Mouse (Mus musculus): ENCODE results near the gene Eif3l. TPM values are rescaled to one million over a fixed set of nuclear protein-coding genes. Genes with fewer than 3 reads are reported as not detected.

The Eif3l gene
- polyA plus RNA-seq, 1 experiment from 2014 or later = 198 TPM

- H3K4me3 ChIP-seq = no peak overlapping the region
- no peak overlapping the region for H3K27ac ChIP-seq (replicated peaks)
- 82% methylated on average over 9 of the region's 9 CpGs for WGBS
- no peaks in the 10 kb centered on the region for H3K27me3 ChIP-seq
- H3K9me3 ChIP-seq = no peaks in the 10 kb centered on the region
- no peaks in the 10 kb centered on the region for H3K4me1 ChIP-seq
- H3K36me3 ChIP-seq = peaks cover 60% of the 10 kb centered on the region
- no peak overlapping the region for H3K9ac ChIP-seq (replicated peaks)
- ATAC-seq (ENCODE audit: low FRiP score, low read depth) = no peak
- no peak overlapping the region for H3K4me2 ChIP-seq (replicated peaks)
These were observed 44.5 kb downstream of the Eif3l start for GRCm38 (mm10) chr15:79119491-79119890.

GRCm38 (mm10) chr15:79122119-79122518 lies 47.1 kb downstream of the Eif3l start:
- H3K36me3 ChIP-seq = peaks cover 61% of the 10 kb centered on the region

GRCm38 (mm10) chr15:79122546-79122945 lies 47.6 kb downstream of the Eif3l start:
- Histone ChIP-seq H3K27me3 (no peaks in the 10 kb centered on the region), H3K4me3 (no peak overlapping the region), H3K9ac (replicated peaks) (no peak overlapping the region), H3K9me3 (no peaks in the 10 kb centered on the region), H3K4me1 (no peaks in the 10 kb centered on the region), H3K36me3 (peaks cover 63% of the 10 kb centered on the region), H3K4me2 (replicated peaks) (no peak overlapping the region), H3K27ac (replicated peaks) (no peak overlapping the region)
- ATAC-seq (ENCODE audit: low FRiP score, low read depth) = no peak
- 83% methylated on average over 13 of the region's 13 CpGs for WGBS

More at GRCm38 (mm10) chr15:79122119-79122518, 47.1 kb downstream of the Eif3l start:
- Histone ChIP-seq H3K27me3 (no peaks in the 10 kb centered on the region), H3K27ac (replicated peaks) (no peak overlapping the region), H3K9ac (replicated peaks) (no peak overlapping the region), H3K9me3 (no peaks in the 10 kb centered on the region), H3K4me2 (replicated peaks) (no peak overlapping the region), H3K4me3 (no peak overlapping the region), H3K4me1 (no peaks in the 10 kb centered on the region)
- no peak for ATAC-seq (ENCODE audit: low FRiP score, low read depth)
- WGBS = 79% methylated on average over 4 of the region's 4 CpGs

GRCm38 (mm10) chr15:79123751-79124150 lies 48.8 kb downstream of the Eif3l start:
- H3K4me3 ChIP-seq = no peak overlapping the region

GRCm38 (mm10) chr15:79124331-79124875 lies 49.4 kb downstream of the Eif3l start:
- no peak overlapping the region for H3K4me3 ChIP-seq
- 0 out of 2 replicates have a peak, but pooled peaks cover 5% of the 10 kb centered on the region for H3K9me3 ChIP-seq
- no peak overlapping the region for H3K27ac ChIP-seq (replicated peaks)
- no peak for ATAC-seq (ENCODE audit: low FRiP score, low read depth)
- H3K27me3 ChIP-seq = no peaks in the 10 kb centered on the region
- H3K4me2 ChIP-seq (replicated peaks) = no peak overlapping the region
- WGBS = 86% methylated on average over 10 of the region's 10 CpGs
- peaks cover 66% of the 10 kb centered on the region for H3K36me3 ChIP-seq
- H3K4me1 ChIP-seq = no peaks in the 10 kb centered on the region
- H3K9ac ChIP-seq (replicated peaks) = no peak overlapping the region

More at GRCm38 (mm10) chr15:79123751-79124150, 48.8 kb downstream of the Eif3l start:
- H3K4me1 ChIP-seq = no peaks in the 10 kb centered on the region
- no peak overlapping the region for H3K9ac ChIP-seq (replicated peaks)
- H3K36me3 ChIP-seq = peaks cover 64% of the 10 kb centered on the region
- 91% methylated on average over 6 of the region's 6 CpGs for WGBS
- H3K27me3 ChIP-seq = no peaks in the 10 kb centered on the region
- ATAC-seq (ENCODE audit: low FRiP score, low read depth) = no peak
- H3K4me2 ChIP-seq (replicated peaks) = no peak overlapping the region
- 0 out of 2 replicates have a peak, but pooled peaks cover 5% of the 10 kb centered on the region for H3K9me3 ChIP-seq
- no peak overlapping the region for H3K27ac ChIP-seq (replicated peaks)

GRCm38 (mm10) chr15:79126217-79126932 lies 51.4 kb downstream of the Eif3l start:
- Histone ChIP-seq H3K9ac (replicated peaks) (no peak overlapping the region), H3K9me3 (0 out of 2 replicates have a peak, but pooled peaks cover 5% of the 10 kb centered on the region), H3K4me1 (no peaks in the 10 kb centered on the region), H3K36me3 (peaks cover 78% of the 10 kb centered on the region), H3K27me3 (no peaks in the 10 kb centered on the region), H3K27ac (replicated peaks) (no peak overlapping the region), H3K4me3 (no peak overlapping the region), H3K4me2 (replicated peaks) (no peak overlapping the region)
- no peak for ATAC-seq (ENCODE audit: low FRiP score, low read depth)
- 82% methylated on average over 13 of the region's 13 CpGs for WGBS

GRCm38 (mm10) chr15:79127101-79127500 lies 52.1 kb downstream of the Eif3l start:
- peaks cover 80% of the 10 kb centered on the region for H3K36me3 ChIP-seq
- whole genome bisulfite sequencing = 93% methylated on average over 12 of the region's 12 CpGs

GRCm38 (mm10) chr15:79128208-79128607 lies 53.2 kb downstream of the Eif3l start:
- Histone ChIP-seq H3K9ac (replicated peaks) (no peak overlapping the region), H3K27ac (replicated peaks) (no peak overlapping the region), H3K4me3 (no peak overlapping the region), H3K27me3 (no peaks in the 10 kb centered on the region), H3K4me2 (replicated peaks) (no peak overlapping the region), H3K36me3 (peaks cover 80% of the 10 kb centered on the region), H3K4me1 (no peaks in the 10 kb centered on the region), H3K9me3 (0 out of 2 replicates have a peak, but pooled peaks cover 5% of the 10 kb centered on the region)
- ATAC-seq (ENCODE audit: low FRiP score, low read depth) = no peak
- 97% methylated on average over 5 of the region's 5 CpGs for WGBS

More at GRCm38 (mm10) chr15:79127101-79127500, 52.1 kb downstream of the Eif3l start:
- no peak overlapping the region for H3K27ac ChIP-seq (replicated peaks)
- no peak overlapping the region for H3K4me2 ChIP-seq (replicated peaks)
- no peak for ATAC-seq (ENCODE audit: low FRiP score, low read depth)
- H3K27me3 ChIP-seq = no peaks in the 10 kb centered on the region
- H3K9me3 ChIP-seq = 0 out of 2 replicates have a peak, but pooled peaks cover 5% of the 10 kb centered on the region
- no peak overlapping the region for H3K4me3 ChIP-seq
- H3K9ac ChIP-seq (replicated peaks) = no peak overlapping the region
- no peaks in the 10 kb centered on the region for H3K4me1 ChIP-seq

GRCm38 (mm10) chr15:79129311-79129710 lies 54.3 kb downstream of the Eif3l start:
- Histone ChIP-seq H3K27ac (replicated peaks) (no peak overlapping the region), H3K9ac (replicated peaks) (no peak overlapping the region), H3K4me2 (replicated peaks) (no peak overlapping the region), H3K4me3 (no peak overlapping the region), H3K9me3 (0 out of 2 replicates have a peak, but pooled peaks cover 5% of the 10 kb centered on the region), H3K4me1 (no peaks in the 10 kb centered on the region), H3K27me3 (no peaks in the 10 kb centered on the region), H3K36me3 (peaks cover 72% of the 10 kb centered on the region)
- WGBS = 85% methylated on average over 7 of the region's 7 CpGs
- ATAC-seq (ENCODE audit: low FRiP score, low read depth) = no peak

GRCm38 (mm10) chr15:79130782-79131181 lies 55.8 kb downstream of the Eif3l start:
- Histone ChIP-seq H3K9ac (replicated peaks) (no peak overlapping the region), H3K9me3 (0 out of 2 replicates have a peak, but pooled peaks cover 5% of the 10 kb centered on the region), H3K27me3 (no peaks in the 10 kb centered on the region), H3K4me2 (replicated peaks) (no peak overlapping the region), H3K36me3 (peaks cover 60% of the 10 kb centered on the region), H3K27ac (replicated peaks) (no peak overlapping the region), H3K4me3 (no peak overlapping the region), H3K4me1 (0 out of 2 replicates have a peak, but pooled peaks cover 2% of the 10 kb centered on the region)
- no peak for ATAC-seq (ENCODE audit: low FRiP score, low read depth)
- 89% methylated on average over 10 of the region's 10 CpGs for WGBS

GRCm38 (mm10) chr15:79131442-79131841 lies 56.5 kb downstream of the Eif3l start:
- 0 out of 2 replicates have a peak, but pooled peaks cover 3% of the 10 kb centered on the region for H3K4me1 ChIP-seq
- WGBS = 83% methylated on average over 7 of the region's 7 CpGs
- no peaks in the 10 kb centered on the region for H3K27me3 ChIP-seq
- H3K9me3 ChIP-seq = 0 out of 2 replicates have a peak, but pooled peaks cover 5% of the 10 kb centered on the region
- H3K4me2 ChIP-seq (replicated peaks) = no peak overlapping the region
- H3K4me3 ChIP-seq = no peak overlapping the region
- H3K9ac ChIP-seq (replicated peaks) = no peak overlapping the region
- peaks cover 60% of the 10 kb centered on the region for H3K36me3 ChIP-seq
- no peak overlapping the region for H3K27ac ChIP-seq (replicated peaks)
- ATAC-seq (ENCODE audit: low FRiP score, low read depth) = no peak

GRCm38 (mm10) chr15:79133191-79133661 lies 58.2 kb downstream of the Eif3l start:
- H3K9me3 ChIP-seq = 0 out of 2 replicates have a peak, but pooled peaks cover 2% of the 10 kb centered on the region
- no peak overlapping the region for H3K9ac ChIP-seq (replicated peaks)
- no peak for ATAC-seq (ENCODE audit: low FRiP score, low read depth)
- 84% methylated on average over 6 of the region's 6 CpGs for WGBS
- 0 out of 2 replicates have a peak, but pooled peaks cover 3% of the 10 kb centered on the region for H3K4me1 ChIP-seq
- no peak overlapping the region for H3K27ac ChIP-seq (replicated peaks)
- H3K4me2 ChIP-seq (replicated peaks) = no peak overlapping the region
- H3K4me3 ChIP-seq = no peak overlapping the region
- peaks cover 46% of the 10 kb centered on the region for H3K36me3 ChIP-seq
- H3K27me3 ChIP-seq = no peaks in the 10 kb centered on the region

All from midbrain, embryonic 12.5 days (tissue).